Mouse (Mus musculus): ENCODE measurements around the gene Hs2st1. TPM values are rescaled to one million over a fixed set of nuclear protein-coding genes. Genes with fewer than 3 reads are reported as not detected.

Hs2st1 gene
- polyA plus RNA-seq, 1 experiment from 2014 or later = 16.9 TPM

DNA sequence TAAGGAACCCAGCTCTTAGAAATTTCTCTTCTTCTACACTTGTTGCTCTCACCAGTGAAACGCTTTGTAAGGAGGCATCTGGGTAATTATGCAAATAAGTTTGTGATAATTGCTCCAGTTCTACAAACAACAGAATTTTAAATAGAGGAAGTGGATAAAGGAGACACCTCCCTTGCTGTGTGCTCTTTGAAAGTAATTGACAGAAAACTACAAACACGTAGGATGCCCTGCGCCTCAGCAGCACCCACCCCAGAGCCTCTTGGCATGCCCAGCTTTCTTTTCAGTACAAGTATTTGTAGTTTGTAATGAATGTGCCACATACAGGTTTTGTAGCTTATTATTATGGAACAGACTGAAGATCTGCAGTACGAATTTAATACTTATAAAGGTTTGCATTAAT, 27.1 kb upstream of the Hs2st1 start:
- no peaks in the 10 kb centered on the region for H3K4me1 ChIP-seq (ENCODE audit: control insufficient read depth, insufficient read depth, low read length)
- no peak overlapping the region for H3K4me2 ChIP-seq (replicated peaks; ENCODE audit: low read depth, low read length)
- H3K4me3 ChIP-seq (ENCODE audit: low read length) = no peak overlapping the region
- ATAC-seq (ENCODE audit: low FRiP score, low TSS enrichment) = no peak
- H3K27ac ChIP-seq (ENCODE audit: low read depth, low read length) = no peak overlapping the region
- H3K9me3 ChIP-seq (ENCODE audit: control insufficient read depth, low read length) = no peaks in the 10 kb centered on the region
- H3K27me3 ChIP-seq (ENCODE audit: control insufficient read depth, insufficient read depth, low read length) = no peaks in the 10 kb centered on the region
- WGBS = 87% methylated on average over 4 of the region's 4 CpGs
- H3K9ac ChIP-seq (ENCODE audit: low read depth, low read length) = no peak overlapping the region
- peaks cover 40% of the 10 kb centered on the region for H3K36me3 ChIP-seq (ENCODE audit: control insufficient read depth, insufficient read depth, low read length)

DNA sequence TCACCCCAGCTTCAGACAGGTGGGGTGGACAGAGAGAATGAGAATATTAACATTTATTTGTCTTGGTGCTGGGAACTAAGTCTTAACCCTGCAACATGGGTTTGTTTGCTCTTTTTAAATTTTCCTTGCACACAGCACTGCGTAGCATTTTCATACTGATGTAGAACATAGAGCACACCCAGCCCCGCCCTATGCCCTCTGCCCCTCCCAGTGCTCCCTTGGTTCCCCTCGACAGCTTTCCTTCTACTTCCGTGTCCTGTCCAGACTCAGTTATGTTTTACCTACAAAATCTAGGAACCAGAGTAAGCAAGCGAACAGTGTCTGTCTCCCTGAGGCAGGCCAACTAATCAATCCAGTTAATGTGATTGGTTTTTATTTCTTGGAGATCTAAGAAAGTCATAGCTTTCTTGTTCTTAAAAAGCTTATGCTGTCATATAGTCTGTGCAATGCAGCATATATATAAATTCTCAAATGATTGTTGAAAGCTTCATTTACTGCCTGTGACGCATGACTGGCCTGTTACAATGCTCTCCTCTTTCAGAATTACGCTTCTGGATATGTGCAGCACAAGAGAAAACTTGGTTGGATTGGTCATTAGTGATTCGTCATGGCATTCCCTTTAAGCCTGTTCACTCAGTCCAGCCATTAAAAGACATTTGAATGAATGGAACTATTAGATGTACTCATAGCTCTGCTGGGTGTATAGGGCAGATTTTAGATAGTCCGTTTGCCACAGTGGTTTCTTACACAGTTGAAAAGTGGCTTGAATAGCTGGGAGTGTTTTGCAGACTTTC, 23.2 kb upstream of the Hs2st1 start:
- 78% methylated on average over 9 of the region's 9 CpGs for whole genome bisulfite sequencing
- no peak overlapping the region for H3K4me2 ChIP-seq (replicated peaks; ENCODE audit: low read depth, low read length)
- no peak for ATAC-seq (ENCODE audit: low FRiP score, low TSS enrichment)
- H3K27ac ChIP-seq (ENCODE audit: low read depth, low read length) = no peak overlapping the region
- peaks cover 54% of the 10 kb centered on the region for H3K36me3 ChIP-seq (ENCODE audit: control insufficient read depth, insufficient read depth, low read length)
- H3K4me1 ChIP-seq (ENCODE audit: control insufficient read depth, insufficient read depth, low read length) = no peaks in the 10 kb centered on the region
- H3K9me3 ChIP-seq (ENCODE audit: control insufficient read depth, low read length) = no peaks in the 10 kb centered on the region
- H3K9ac ChIP-seq (ENCODE audit: low read depth, low read length) = no peak overlapping the region
- no peaks in the 10 kb centered on the region for H3K27me3 ChIP-seq (ENCODE audit: control insufficient read depth, insufficient read depth, low read length)
- no peak overlapping the region for H3K4me3 ChIP-seq (ENCODE audit: low read length)

DNA sequence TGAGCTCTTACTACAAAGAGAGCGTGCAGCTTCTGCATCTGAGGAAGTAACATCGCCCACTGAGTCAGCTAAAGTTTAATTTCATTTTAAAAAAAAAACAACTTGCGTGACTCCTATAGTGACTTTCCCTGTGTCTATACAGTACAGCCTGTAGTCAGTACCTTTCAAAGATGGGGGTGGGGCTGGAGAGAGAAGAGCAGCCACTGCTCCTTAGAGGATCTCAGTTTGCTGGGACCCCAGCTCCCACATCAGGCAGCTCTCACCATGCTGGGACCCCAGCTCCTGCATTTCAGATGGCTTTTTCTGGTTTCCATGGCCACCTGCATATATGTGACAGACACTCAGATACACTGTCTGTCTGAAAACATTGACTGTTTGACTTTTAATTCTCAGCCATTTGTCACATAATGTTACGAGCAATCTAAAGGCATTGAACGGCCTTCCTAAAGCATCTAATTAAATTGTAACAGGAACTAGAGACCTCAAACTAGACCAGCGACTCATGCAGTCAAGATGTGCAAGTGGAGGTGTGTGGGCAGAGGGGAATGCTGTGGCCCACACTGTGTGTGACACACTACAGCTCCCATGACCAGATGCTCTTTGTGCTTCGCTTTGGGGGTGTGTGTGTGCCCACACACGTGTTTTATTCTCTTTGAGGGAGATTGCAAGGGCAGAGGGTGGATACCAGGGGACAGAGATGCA, 19.4 kb upstream of the Hs2st1 start:
- Histone ChIP-seq H3K4me3 (ENCODE audit: low read length) (no peak overlapping the region), H3K4me1 (ENCODE audit: control insufficient read depth, insufficient read depth, low read length) (no peaks in the 10 kb centered on the region), H3K9ac (ENCODE audit: low read depth, low read length) (no peak overlapping the region), H3K27ac (ENCODE audit: low read depth, low read length) (no peak overlapping the region), H3K9me3 (ENCODE audit: control insufficient read depth, low read length) (no peaks in the 10 kb centered on the region), H3K27me3 (ENCODE audit: control insufficient read depth, insufficient read depth, low read length) (no peaks in the 10 kb centered on the region), H3K4me2 (replicated peaks; ENCODE audit: low read depth, low read length) (no peak overlapping the region), H3K36me3 (ENCODE audit: control insufficient read depth, insufficient read depth, low read length) (peaks cover 43% of the 10 kb centered on the region)
- ATAC-seq (ENCODE audit: low FRiP score, low TSS enrichment) = no peak
- WGBS = 86% methylated on average over 8 of the region's 8 CpGs

DNA sequence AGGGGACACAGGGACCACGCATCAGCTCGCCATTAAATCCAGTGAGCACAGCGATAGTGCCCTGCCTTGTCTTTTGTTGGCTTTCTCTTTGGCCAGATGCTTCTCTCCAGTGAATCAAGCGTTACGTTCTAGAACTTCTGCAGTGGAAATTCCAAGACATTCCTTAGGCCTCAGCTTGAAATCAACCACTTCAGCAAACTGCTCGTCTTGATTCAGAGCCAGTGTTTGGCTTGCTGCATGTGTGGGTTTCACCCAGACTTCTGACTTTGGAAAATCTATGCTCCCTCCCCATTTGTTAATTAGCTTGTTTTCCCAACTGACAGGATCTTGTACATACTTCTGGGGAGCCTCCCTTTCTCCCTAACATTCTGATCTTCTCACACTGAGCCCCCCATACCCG, 16.8 kb upstream of the Hs2st1 start:
- Histone ChIP-seq H3K36me3 (ENCODE audit: control insufficient read depth, insufficient read depth, low read length) (peaks cover 54% of the 10 kb centered on the region), H3K9me3 (ENCODE audit: control insufficient read depth, low read length) (no peaks in the 10 kb centered on the region), H3K9ac (ENCODE audit: low read depth, low read length) (no peak overlapping the region), H3K4me1 (ENCODE audit: control insufficient read depth, insufficient read depth, low read length) (0 out of 2 replicates have a peak, but pooled peaks cover 6% of the 10 kb centered on the region), H3K27ac (ENCODE audit: low read depth, low read length) (no peak overlapping the region), H3K4me3 (ENCODE audit: low read length) (no peak overlapping the region), H3K27me3 (ENCODE audit: control insufficient read depth, insufficient read depth, low read length) (no peaks in the 10 kb centered on the region), H3K4me2 (replicated peaks; ENCODE audit: low read depth, low read length) (no peak overlapping the region)
- ATAC-seq (ENCODE audit: low FRiP score, low TSS enrichment) = no peak
- 84% methylated on average over 7 of the region's 7 CpGs for WGBS

DNA sequence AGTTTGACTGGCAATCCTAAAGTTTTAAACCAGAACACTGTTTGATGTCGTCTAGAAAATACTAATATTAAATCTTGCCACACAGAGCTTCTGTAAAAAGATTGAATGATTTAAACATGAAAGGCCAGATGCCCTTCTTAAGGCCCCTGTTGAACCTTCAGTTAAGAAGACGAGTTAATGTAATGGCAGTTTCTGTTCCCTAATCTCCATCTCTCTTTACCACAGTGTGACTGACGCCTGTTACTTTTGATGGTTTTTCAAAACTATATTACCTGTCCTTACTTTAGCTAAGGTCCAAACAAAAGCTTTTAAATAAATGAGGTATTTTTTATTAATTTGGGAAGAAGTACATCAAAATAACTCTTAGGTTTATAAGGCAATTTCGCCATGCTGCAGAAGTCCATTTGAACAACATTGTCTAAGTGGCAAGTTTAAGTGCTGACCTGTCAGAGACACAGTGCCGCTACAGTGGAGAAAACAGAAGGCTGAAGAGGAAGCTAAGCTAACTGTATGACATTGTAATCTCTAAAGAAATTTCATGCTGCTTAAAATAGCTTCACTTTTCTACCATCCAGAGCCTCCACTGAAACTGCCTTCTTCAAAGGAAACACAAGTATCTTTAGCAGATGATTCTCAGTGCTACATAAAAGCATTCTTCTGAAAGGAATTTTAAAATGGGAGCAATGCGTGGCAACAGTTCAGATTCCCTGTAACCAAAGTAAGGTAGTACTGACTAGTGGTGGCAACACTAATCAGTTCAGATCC, 15.0 kb upstream of the Hs2st1 start:
- Histone ChIP-seq H3K9me3 (ENCODE audit: control insufficient read depth, low read length) (no peaks in the 10 kb centered on the region), H3K27ac (ENCODE audit: low read depth, low read length) (no peak overlapping the region), H3K4me2 (replicated peaks; ENCODE audit: low read depth, low read length) (no peak overlapping the region), H3K36me3 (ENCODE audit: control insufficient read depth, insufficient read depth, low read length) (peaks cover 45% of the 10 kb centered on the region), H3K4me1 (ENCODE audit: control insufficient read depth, insufficient read depth, low read length) (peaks cover 10% of the 10 kb centered on the region; the same call in 1 of the 2 replicates), H3K9ac (ENCODE audit: low read depth, low read length) (no peak overlapping the region), H3K4me3 (ENCODE audit: low read length) (no peak overlapping the region), H3K27me3 (ENCODE audit: control insufficient read depth, insufficient read depth, low read length) (no peaks in the 10 kb centered on the region)
- WGBS = 87% methylated on average over 6 of the region's 6 CpGs
- ATAC-seq (ENCODE audit: low FRiP score, low TSS enrichment) = no peak

DNA sequence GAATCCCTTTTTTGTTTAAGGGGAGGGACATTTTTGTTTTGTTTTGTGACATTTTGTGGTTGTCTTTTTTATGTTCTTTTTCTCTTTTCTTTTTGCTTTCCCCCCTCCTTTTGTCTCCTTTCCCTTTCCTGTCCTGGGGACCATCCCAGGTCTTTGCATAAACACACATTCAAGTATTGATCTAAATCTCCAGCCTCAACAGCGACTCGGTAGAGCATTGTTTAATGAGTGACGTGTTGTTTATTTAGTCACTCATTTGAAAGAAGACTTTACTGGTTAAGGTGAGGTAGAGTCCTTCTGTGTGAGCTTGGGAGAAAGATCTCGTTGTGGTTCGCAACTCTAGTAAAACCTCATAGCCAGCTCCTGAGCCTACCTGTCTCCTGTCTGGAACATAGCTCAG, 13.8 kb upstream of the Hs2st1 start:
- H3K27me3 ChIP-seq (ENCODE audit: control insufficient read depth, insufficient read depth, low read length) = no peaks in the 10 kb centered on the region
- ATAC-seq (ENCODE audit: low FRiP score, low TSS enrichment) = no peak
- no peak overlapping the region for H3K9ac ChIP-seq (ENCODE audit: low read depth, low read length)
- no peaks in the 10 kb centered on the region for H3K9me3 ChIP-seq (ENCODE audit: control insufficient read depth, low read length)
- WGBS = 79% methylated on average over 5 of the region's 5 CpGs
- H3K4me3 ChIP-seq (ENCODE audit: low read length) = no peak overlapping the region
- no peak overlapping the region for H3K4me2 ChIP-seq (replicated peaks; ENCODE audit: low read depth, low read length)
- no peak overlapping the region for H3K27ac ChIP-seq (ENCODE audit: low read depth, low read length)
- peaks cover 52% of the 10 kb centered on the region for H3K36me3 ChIP-seq (ENCODE audit: control insufficient read depth, insufficient read depth, low read length)
- peaks cover 11% of the 10 kb centered on the region; the same call in 1 of the 2 replicates for H3K4me1 ChIP-seq (ENCODE audit: control insufficient read depth, insufficient read depth, low read length)

DNA sequence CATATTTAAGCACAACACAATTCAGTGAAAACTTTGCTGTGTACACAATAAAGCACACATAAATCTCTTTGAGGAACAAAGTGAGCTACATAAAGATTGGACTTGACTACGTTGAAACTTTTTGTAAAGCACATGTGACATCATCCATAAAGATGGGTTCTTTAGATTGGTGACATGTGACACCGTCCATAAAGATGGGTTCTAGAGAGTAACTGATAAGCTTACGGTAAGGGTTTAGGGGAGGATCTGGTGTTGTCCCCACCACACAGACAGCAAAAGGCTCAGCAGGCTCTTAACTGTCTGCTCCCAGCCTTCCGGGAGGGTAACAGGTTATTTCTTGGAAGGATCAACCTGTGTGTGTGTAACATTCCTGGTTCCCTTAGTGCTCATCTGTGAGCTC, 12.3 kb upstream of the Hs2st1 start:
- peaks cover 61% of the 10 kb centered on the region for H3K36me3 ChIP-seq (ENCODE audit: control insufficient read depth, insufficient read depth, low read length)
- no peak overlapping the region for H3K27ac ChIP-seq (ENCODE audit: low read depth, low read length)
- H3K4me1 ChIP-seq (ENCODE audit: control insufficient read depth, insufficient read depth, low read length) = peaks cover 11% of the 10 kb centered on the region; the same call in 1 of the 2 replicates
- WGBS = 89% methylated on average over 4 of the region's 4 CpGs
- no peak overlapping the region for H3K9ac ChIP-seq (ENCODE audit: low read depth, low read length)
- H3K9me3 ChIP-seq (ENCODE audit: control insufficient read depth, low read length) = no peaks in the 10 kb centered on the region
- H3K4me3 ChIP-seq (ENCODE audit: low read length) = no peak overlapping the region
- no peak for ATAC-seq (ENCODE audit: low FRiP score, low TSS enrichment)
- no peak overlapping the region for H3K4me2 ChIP-seq (replicated peaks; ENCODE audit: low read depth, low read length)
- H3K27me3 ChIP-seq (ENCODE audit: control insufficient read depth, insufficient read depth, low read length) = no peaks in the 10 kb centered on the region

DNA sequence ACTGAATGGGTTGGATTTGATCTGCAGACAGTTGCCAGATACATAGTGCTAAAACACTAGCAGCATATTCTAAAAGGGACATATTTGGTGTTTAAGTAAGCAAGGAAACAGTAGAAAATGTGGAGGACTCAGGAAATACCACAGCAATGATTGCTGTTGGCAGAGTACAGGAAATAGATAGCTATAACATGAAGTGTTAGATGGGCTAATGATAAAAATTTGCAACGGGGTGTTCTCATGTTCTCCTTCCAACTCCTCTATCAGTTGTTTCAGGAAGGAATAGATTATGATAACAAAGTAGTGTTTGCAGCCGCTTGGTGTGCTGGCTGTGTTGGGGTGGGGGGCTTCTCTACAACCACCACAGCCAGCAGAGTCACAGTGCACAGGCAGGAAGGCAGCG, 11.9 kb upstream of the Hs2st1 start:
- H3K4me1 ChIP-seq (ENCODE audit: control insufficient read depth, insufficient read depth, low read length) = peaks cover 11% of the 10 kb centered on the region; the same call in 1 of the 2 replicates
- H3K36me3 ChIP-seq (ENCODE audit: control insufficient read depth, insufficient read depth, low read length) = peaks cover 57% of the 10 kb centered on the region
- ATAC-seq (ENCODE audit: low FRiP score, low TSS enrichment) = no peak
- H3K27me3 ChIP-seq (ENCODE audit: control insufficient read depth, insufficient read depth, low read length) = no peaks in the 10 kb centered on the region
- WGBS = 85% methylated on average over 3 of the region's 3 CpGs
- no peak overlapping the region for H3K4me3 ChIP-seq (ENCODE audit: low read length)
- H3K4me2 ChIP-seq (replicated peaks; ENCODE audit: low read depth, low read length) = no peak overlapping the region
- H3K9me3 ChIP-seq (ENCODE audit: control insufficient read depth, low read length) = no peaks in the 10 kb centered on the region
- H3K9ac ChIP-seq (ENCODE audit: low read depth, low read length) = no peak overlapping the region
- no peak overlapping the region for H3K27ac ChIP-seq (ENCODE audit: low read depth, low read length)

All from kidney, embryonic 14.5 days (tissue).